ENCODE assay signal across 18 mouse cellular contexts in genomic region chr9:99559557-99559904, GRCm38 (mm10). TPM values are rescaled to one million over a fixed set of nuclear protein-coding genes. Genes with fewer than 3 reads are reported as not detected.
"Had no signal": no experiment of that assay in that cellular context is flagged by ENCODE, and none has a peak within 500 bp of the region (broad histone marks: within the 10 kb centered on the region; RNA-seq: fewer than 3 reads in every experiment).

No protein-coding gene starts in this region.

- DNase-seq: kidney, adult 11 months; kidney, adult 9 months; kidney, postnatal 10 days; lung, embryonic 14.5 days; lung, postnatal 10 days; lung, postnatal 4 days; midbrain, embryonic 14.5 days; thymus, postnatal 36 days had no signal

- H3K9ac ChIP-seq: limb, embryonic 12.5 days; lung, embryonic 14.5 days; neural tube, embryonic 12.5 days; stomach, embryonic 15.5 days had no signal

- H3K27me3 ChIP-seq: limb, embryonic 12.5 days; neural tube, embryonic 12.5 days; stomach, embryonic 15.5 days had no signal

- H3K4me1 ChIP-seq: limb, embryonic 12.5 days; neural tube, embryonic 12.5 days; stomach, embryonic 15.5 days had no signal

- H3K4me2 ChIP-seq: limb, embryonic 12.5 days; lung, embryonic 14.5 days; neural tube, embryonic 12.5 days; stomach, embryonic 15.5 days had no signal

- H3K27ac ChIP-seq: left cerebral cortex, adult 2 months; limb, embryonic 12.5 days; neural tube, embryonic 12.5 days; stomach, embryonic 15.5 days had no signal

- H3K4me3 ChIP-seq: left cerebral cortex, adult 2 months; limb, embryonic 12.5 days; myocyte; neural tube, embryonic 12.5 days; stomach, embryonic 15.5 days had no signal

- H3K9me3 ChIP-seq: limb, embryonic 12.5 days; neural tube, embryonic 12.5 days; stomach, embryonic 15.5 days had no signal

- ATAC-seq: hindbrain, embryonic 16.5 days had no signal

- H3K36me3 ChIP-seq: limb, embryonic 12.5 days; neural tube, embryonic 12.5 days; stomach, embryonic 15.5 days had no signal

RNA-seq across cellular contexts. Expression of gene A4gnt, which starts 52.8 kb away (rescaled TPM):
- total RNA-seq: layer of hippocampus, postnatal 25 days; liver, adult 2 months; neutrophil, adult 5-6 weeks had no signal
- polyA plus RNA-seq: hindbrain, embryonic 16.5 days; limb, embryonic 12.5 days; liver, adult 2 months; lung, embryonic 14.5 days; midbrain, embryonic 14.5 days; myocyte; neural tube, embryonic 12.5 days; testis, adult 2 months had no signal
